Mouse (Mus musculus): ENCODE data around the gene Blm. TPM values are rescaled to one million over a fixed set of nuclear protein-coding genes. Genes with fewer than 3 reads are reported as not detected.
"Not testable (repeated sequence)": the region's sequence is repeated elsewhere in the genome, so short reads cannot be mapped to it uniquely, and the experiment has no call there.

The Blm gene
- total RNA-seq, 1 experiment from 2014 or later, result 14.3 TPM

DNA sequence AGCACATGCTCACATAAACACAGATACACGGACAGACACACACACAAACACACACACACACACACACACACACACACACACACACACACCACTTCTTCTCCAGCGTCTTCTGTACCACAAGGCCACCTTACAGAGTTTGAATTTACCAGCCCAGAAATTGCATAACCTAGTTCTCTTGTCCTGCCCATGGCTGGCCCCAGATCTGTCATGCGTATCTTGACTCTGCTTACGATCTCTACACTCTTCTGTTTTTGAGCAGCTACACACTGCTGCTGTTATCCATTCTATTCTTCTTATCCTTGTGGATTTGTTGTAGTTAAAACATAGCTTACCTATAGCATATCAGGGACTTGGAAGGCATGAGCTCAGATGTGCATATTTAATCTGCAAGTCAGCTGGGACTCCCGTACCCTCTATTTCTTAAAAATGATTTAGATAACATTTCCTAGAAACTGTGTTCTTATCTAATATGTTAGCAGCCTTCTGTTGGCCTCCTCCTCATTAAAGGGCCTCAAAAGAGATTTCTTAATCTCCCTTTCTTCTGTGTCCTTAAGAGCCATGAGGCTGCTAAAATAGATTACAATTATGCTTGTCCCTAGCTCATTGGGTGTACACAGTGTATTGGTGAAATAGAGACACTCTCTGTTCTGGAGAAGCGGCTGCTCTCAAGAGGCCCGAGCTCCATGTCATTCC, 7.4 kb upstream of the Blm start:
- ATAC-seq (replicated peaks; ENCODE audit: insufficient number of reproducible peaks, low FRiP score, low TSS enrichment, poor library complexity, severe bottlenecking), result no peak

DNA sequence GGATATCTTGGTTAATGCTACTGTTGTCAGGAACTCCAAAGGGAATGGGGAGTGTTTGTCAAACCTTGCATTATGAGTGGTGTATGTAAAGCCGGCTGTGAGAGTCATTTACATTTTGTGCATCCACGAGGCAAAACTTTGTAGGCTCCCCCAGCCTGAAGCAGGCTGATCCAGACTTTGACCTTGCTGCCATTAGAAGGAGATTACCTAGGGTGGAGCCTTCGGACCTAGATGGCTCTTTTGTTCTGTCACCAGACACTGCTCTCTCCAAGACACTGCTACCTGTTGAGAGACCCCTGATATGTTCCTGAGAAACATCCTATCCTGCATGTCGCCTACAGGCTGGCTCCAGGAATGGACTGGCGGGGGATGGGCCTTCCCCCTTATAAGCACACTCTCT, 4.7 kb upstream of the Blm start:
- no peak for ATAC-seq (replicated peaks; ENCODE audit: insufficient number of reproducible peaks, low FRiP score, low TSS enrichment, poor library complexity, severe bottlenecking)

DNA sequence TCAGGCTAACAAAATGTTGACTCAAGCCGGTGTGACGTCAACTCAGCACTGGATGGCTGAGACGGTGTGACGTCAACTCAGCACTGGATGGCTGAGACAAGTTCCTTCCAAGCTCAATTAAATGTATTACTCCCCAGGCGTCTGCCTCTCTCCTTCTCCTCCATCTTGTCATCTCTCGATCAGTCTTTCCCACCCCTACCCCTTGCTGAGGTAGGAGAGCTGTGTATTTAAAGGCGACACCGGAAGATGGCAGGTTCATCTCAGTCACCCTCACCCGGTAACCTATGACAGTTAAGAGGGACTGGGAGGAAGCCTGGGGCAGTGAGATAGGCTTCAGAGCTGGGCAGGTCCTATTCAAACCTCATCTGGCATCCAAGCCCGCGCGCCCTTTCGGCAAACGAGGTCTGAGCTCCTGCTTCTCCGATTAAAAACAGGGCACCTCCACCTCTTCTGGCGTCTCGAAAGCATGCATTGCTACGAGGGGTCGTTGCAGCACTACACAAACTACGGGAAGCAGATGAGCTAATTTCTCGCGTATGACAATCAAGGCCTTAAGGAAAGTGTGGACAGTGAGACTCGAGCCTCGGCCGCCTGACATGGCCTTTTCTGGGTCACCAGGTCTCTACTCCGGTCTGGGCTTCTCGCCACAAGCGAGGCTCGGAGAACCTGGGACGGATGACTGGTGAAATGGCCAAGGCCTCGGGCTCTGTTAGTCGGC, 469 bp downstream of the Blm start:
- ATAC-seq (replicated peaks; ENCODE audit: insufficient number of reproducible peaks, low FRiP score, low TSS enrichment, poor library complexity, severe bottlenecking), result peak; percentile 37; the same call in 1 of the 2 replicates

DNA sequence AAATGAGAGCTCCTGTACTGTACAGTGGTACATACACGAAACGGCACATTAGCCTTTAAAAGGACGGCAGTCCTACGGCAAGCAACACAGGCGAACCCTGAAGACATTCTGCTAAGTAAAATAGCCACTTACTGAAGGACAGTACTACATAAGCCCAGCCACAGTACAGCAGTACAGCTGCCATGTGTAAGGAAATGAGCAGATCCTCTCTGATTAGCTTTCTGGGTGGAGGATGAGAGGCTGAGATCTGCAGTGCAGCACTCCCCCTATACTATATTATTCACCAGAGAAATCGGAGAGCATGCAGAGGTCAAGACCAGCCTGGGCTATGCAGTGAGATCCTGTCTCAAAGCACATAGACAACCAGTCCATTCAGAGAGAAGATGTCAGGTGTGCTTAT, 3.8 kb downstream of the Blm start:
- ATAC-seq (replicated peaks; ENCODE audit: insufficient number of reproducible peaks, low FRiP score, low TSS enrichment, poor library complexity, severe bottlenecking), result no peak

DNA sequence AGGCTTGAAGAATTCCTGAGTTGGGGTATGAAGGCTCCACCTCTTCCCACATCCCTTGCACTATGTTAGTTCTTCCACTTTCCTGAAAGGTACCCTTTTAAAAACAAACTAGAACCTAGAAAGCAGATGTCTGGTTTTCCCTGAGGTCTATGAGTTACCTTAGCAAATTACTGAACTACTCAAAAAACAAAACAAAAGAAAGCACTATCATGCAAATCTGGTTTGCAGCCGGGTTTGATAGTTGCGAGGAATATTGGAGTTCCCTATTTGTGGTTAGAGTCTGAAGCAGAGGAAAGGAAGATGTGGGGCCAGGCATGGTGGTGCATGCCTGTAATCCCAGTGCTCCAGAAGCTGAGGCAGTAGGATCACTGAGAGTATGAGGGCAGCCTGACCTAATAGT, 4.3 kb downstream of the Blm start:
- no peak for ATAC-seq (replicated peaks; ENCODE audit: insufficient number of reproducible peaks, low FRiP score, low TSS enrichment, poor library complexity, severe bottlenecking)

DNA sequence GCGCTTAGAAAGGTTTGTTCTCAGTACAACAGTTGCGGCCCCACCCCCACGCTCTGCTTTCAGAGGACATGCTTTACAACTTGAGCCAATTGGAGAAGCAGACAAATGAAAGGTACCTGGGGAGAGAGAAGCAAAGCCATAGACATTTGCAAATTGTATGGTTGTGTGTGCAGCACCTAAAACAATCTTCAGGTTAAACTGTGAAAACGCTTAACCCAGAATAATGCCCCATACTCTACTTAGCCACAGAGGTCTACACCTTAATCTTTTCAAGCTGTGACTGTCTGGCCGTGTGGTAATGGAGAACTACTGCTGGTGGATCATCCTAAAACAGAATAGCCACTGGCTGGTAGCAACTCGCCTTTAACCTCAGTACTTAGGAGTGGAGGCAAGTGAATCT, 8.2 kb downstream of the Blm start:
- no peak for ATAC-seq (replicated peaks; ENCODE audit: insufficient number of reproducible peaks, low FRiP score, low TSS enrichment, poor library complexity, severe bottlenecking)

DNA sequence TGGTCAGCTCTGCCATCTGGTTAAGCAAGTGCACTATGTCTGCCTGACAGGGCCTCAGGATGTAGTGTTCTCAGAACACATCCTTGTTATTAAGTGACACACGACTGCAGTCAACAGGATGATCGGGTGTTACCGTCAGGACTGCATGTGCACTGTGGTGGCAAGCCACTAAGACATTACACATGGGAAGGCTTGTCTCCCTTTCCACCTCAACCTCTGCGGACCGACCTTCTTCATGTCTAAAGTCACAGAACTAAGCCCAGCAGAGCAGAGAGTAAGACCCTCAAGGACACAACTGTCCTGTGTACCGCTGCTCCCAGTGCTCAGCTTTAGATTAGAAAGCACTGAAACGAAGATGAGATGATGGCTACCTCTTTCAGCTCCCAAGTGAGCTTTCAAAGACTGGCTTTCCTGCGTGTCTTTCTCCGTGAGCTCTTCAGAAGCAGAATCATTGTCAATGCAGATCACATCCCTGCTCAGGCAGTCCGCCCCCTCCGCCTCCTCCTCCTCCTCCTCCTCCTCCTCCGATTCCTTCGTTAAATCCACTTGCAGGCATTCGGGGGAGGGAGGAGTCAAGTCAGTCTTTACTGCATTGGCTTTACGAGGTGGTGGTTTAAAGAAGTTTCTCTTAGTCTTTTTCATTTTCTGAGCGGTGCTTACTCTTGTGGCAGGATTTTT, 22.4 kb downstream of the Blm start:
- ATAC-seq (replicated peaks; ENCODE audit: insufficient number of reproducible peaks, low FRiP score, low TSS enrichment, poor library complexity, severe bottlenecking), result no peak

DNA sequence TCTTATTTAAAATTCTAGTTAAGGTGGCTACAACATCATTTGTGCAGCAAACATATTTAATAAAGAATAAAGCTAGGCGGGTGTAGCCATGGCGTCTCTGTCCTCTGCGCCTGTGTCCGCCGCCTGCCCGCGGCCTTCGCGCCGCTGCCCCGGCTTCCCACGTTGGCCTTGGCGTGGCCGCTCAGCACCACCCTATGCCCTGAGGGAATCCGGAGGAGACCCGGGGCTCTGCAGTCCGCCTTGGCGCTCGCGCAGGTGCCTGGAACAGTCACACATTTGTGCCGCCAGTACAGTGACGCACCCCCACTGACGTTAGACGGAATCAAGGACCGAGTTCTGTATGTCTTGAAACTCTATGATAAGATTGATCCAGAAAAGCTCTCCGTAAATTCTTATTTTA, 27.2 kb downstream of the Blm start:
- not testable (repeated sequence) for ATAC-seq (replicated peaks; ENCODE audit: insufficient number of reproducible peaks, low FRiP score, low TSS enrichment, poor library complexity, severe bottlenecking)

DNA sequence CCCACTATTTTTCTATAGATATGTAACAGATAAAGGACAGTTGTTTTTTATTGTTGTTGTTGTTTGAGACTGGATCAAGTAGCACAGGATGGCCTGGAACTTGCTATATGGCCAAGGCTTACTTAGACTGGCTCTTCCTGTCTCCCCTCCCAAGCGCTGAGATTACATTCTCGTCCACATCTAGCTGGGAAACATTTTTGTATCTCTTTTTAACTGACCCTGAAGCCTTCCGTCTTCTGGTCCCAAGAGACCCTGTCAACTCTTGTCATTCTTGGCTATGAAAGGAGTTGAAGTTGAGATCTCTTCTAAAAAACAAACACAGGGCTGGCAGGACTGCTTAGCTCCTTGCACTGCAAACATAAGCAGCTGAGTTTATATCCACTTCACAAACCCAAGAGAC, 28.9 kb downstream of the Blm start:
- no peak for ATAC-seq (replicated peaks; ENCODE audit: insufficient number of reproducible peaks, low FRiP score, low TSS enrichment, poor library complexity, severe bottlenecking)

DNA sequence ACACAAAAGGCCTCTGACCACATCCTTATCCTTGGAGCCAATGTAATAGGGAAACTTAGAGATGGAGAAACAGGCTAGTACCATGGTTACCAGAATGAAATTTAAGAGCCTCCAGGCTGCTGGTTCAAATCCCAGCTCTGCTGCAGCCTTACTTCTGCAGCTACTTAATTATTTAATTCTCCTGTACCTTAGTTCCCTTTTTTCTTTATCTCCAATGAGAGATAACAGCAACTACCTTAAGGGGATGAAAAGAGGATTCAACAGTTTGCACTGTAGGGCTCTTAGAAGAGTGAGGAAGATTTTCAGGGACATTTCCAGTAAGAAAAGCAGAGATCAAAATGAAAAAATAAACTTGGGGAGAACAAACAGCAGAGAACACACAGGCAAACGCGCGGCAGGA, 30.0 kb downstream of the Blm start:
- ATAC-seq (replicated peaks; ENCODE audit: insufficient number of reproducible peaks, low FRiP score, low TSS enrichment, poor library complexity, severe bottlenecking), result peak; percentile 34; the same call in 1 of the 2 replicates

DNA sequence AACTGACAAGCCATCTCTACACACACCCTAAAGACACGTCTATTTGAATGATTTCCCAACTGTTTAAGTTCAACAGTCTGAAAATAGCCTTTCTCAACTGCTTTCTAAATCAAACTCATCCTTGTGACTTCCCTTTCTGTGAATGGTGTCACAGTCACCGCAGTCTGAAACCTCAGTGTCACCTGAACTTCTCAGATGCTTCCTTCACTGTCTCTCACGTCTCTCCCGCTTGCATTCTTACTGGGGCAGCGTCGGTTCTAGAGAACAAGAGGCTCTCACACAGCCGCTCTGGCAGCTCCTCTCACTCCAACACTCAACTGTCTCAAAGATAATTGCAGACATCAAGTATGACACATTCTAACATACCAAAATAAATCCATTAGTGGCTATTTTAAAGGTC, 33.9 kb downstream of the Blm start:
- ATAC-seq (replicated peaks; ENCODE audit: insufficient number of reproducible peaks, low FRiP score, low TSS enrichment, poor library complexity, severe bottlenecking), result peak; percentile 93

DNA sequence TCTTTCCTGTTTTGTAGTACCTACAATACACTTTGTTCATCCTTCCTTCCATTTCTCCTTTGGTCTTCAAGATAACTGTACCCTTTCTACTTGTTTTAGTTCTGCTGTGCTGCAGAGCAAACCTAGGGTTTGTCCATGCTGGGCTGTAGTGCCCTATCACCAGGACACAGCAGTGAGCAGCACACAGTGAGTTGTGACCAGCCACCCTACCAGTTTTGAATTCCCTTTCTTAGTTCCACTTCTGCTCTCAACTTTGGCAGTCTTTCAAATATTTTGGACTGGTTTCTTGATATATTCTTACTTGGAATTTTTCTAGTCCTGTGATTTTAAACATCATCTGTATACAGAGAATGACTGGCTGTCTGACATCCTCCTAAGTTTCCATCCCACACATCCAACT, 34.8 kb downstream of the Blm start:
- 0 out of 2 replicates have a peak, but pooled peaks have one; percentile 33 for ATAC-seq (replicated peaks; ENCODE audit: insufficient number of reproducible peaks, low FRiP score, low TSS enrichment, poor library complexity, severe bottlenecking)

DNA sequence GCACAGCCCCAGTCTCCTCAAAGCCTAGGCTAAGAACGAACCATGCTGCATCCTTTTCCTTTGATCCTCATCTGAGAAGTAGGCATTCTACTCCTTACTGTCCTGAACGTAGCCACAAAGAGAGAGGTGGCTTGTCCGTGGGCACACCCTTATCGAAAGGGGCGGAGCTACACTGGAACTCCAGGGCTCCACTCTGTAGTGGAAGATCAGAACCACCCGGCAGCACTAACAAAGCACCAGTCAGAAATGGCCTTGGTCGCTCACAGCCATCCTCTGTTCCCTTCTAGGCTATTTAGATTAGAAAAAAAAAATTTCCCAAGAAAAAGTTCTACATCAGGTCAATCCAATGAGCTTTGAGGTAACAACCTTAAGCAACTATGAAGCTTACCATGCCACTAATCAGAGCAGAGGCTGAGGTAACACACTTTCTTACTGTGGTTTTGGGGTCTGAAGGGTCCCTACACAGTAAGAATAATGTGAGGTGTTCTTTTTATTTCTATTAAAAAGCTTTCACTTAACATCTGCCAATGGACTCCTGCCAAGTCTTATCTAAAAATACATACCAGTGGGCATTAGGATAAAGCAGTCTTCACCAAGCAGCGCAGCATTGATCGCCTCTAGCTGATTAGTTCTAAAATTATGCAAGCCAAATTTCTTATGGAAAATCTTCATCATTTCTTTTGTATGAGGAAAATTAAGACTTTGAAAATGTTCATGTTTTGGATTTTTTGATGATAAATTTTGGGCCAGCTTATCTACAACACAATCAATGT, 35.5 kb downstream of the Blm start:
- no peak for ATAC-seq (replicated peaks; ENCODE audit: insufficient number of reproducible peaks, low FRiP score, low TSS enrichment, poor library complexity, severe bottlenecking)

DNA sequence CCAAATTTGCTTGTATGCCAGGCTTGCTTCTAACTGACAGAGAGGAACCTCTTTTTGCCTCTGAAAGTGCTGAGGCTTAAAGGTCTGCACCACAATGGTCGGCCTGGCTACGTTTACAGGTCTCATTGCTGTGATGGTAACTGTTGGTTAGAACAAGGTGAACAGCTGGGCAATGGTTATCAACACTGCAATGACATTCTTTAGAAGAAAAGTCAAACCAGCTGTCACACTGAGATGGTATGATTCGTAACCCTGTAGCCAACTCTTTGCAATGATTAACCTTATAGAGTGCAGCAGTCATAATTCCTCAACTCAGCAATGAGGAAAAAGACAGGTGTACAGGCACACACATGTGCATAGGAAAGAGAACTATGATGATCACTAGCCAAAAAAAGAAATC, 38.3 kb downstream of the Blm start:
- ATAC-seq (replicated peaks; ENCODE audit: insufficient number of reproducible peaks, low FRiP score, low TSS enrichment, poor library complexity, severe bottlenecking), result no peak

DNA sequence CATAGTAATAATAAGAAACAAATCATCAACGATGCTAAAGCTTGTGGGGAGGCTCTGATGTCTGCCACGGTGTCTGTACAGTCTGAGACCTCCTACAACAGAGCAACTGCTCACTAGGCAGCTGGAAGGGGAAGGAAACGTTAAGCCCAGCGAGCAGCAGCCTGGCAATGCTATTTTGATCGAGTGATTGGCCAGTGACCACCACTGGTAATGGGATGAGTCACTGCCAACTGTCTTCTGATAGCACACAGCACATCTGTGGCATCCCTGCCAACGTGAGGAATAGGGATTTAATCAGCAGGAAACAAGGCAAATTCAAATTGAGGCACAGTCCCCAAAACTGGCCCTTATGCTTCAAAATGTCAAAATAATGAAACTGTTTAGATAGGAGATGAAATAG, 39.7 kb downstream of the Blm start:
- ATAC-seq (replicated peaks; ENCODE audit: insufficient number of reproducible peaks, low FRiP score, low TSS enrichment, poor library complexity, severe bottlenecking), result 0 out of 2 replicates have a peak, but pooled peaks have one; percentile 50

DNA sequence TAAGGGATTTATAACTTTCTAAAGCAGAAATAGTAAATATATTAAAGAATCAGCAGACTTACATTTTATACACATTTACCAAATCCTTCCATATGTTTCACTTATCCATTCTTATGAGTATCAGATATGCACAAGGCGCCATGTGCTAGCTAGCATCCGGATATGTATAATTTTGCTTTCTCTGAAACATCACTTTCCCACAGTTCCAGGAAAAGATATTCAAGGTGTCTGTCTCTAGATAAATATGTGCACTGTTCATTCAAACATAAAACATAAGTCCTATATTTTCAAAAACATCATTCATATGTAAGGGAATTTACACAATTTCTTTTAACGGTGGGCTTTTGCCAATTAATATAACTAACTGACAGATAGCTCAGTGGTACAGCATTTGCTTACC, 42.9 kb downstream of the Blm start:
- ATAC-seq (replicated peaks; ENCODE audit: insufficient number of reproducible peaks, low FRiP score, low TSS enrichment, poor library complexity, severe bottlenecking), result no peak

DNA sequence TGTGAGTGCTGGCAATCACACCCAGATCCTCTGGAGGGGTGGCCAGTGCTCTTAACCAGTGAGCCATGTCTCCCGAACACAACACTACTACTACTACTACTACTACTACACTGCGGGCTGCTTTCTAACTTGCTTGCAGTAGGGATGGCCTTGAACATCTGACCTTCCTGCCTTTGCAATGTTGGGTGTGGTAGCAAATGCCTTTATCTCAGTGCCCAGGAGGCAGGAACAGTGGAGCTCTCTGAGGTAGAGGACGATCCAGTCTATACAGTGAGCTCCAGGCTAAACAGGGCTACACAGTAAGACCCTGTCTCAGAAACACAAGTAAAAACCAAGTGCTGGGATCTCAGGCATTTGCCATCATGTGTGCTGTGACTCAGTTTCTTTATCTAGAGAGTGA, 43.8 kb downstream of the Blm start:
- ATAC-seq (replicated peaks; ENCODE audit: insufficient number of reproducible peaks, low FRiP score, low TSS enrichment, poor library complexity, severe bottlenecking), result no peak

DNA sequence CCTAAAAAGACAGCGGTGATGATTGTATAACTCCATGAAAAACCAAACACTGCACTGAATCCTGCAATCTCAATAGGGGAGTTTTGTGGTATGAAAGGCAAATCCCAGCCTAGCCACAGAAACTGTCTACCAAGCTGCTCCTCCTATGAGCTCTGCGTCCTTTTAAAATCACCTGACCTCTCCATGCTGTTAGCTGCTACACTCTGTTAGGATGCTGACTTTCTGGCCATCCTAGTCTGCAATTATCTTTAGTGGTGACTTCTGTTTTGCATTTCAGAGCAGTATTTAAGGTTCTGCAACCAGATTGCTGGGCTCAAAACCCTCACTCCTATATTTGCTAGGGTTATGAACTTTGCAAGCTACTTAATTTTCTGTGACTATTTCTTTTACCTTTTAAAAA, 44.6 kb downstream of the Blm start:
- no peak for ATAC-seq (replicated peaks; ENCODE audit: insufficient number of reproducible peaks, low FRiP score, low TSS enrichment, poor library complexity, severe bottlenecking)

DNA sequence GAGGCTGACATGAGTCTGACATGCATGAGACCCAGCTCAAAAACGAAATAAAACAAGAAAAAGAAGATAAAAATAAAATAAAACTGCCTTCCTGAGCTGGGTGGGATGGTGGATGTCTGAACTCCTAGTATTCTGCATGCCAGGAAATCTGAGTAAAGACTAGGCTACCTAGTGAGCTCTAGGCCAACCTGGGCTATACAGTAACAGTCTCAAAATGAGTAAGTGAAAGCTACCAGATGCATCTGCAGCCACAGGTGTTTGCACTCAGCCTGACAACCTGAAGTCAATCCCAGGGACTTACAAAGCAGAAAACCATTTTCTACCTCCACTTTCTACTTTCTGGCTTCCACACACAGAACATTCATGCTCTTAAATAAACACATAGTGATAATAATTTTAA, 45.5 kb downstream of the Blm start:
- no peak for ATAC-seq (replicated peaks; ENCODE audit: insufficient number of reproducible peaks, low FRiP score, low TSS enrichment, poor library complexity, severe bottlenecking)

Data from monocyte, adult 5-6 weeks (primary cell).